Mouse (Mus musculus): ENCODE results near the gene Stap2.

Gene Stap2

DNA sequence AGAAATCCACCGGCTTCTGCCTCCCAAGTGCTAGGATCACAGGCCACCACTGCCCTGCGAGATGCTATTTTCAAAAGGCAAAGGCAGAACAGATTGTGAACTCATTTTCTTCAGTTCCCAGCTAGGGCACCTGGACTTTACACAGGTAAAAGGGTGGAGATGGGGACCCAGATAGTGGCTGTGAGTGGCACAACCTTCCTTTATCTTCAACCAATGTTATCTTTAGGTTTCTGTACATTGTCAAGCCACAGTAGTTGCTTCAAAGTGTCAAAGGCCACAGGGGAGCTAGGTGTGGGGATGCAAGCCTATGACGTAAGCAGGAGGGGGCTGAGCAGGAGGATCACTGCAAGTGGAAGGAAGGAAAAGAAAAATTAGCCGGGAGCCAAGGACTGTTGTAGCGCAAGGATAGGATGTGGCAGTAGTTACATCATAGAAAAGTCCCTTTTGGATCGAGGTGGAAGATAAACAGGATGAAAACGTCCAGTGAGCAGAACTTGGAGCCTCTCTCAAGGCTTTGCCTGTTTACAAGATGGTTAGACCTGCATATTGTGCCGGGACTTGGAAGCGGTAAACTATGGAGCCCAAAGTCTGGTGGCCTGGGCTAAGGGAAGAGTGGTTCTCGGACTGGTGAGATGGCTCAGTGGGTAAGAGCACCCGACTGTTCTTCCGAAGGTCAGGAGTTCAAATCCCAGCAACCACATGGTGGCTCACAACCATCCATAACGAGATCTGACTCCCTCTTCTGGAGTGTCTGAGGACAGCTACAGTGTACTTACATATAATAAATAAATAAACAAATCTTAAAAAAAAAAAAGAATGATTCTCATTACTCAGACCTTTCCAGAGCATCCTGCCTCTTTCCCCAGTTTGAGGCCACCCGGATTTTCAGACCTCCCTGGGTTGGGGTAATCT lies 2.3 kb upstream of the Stap2 start:
- in situ Hi-C loops (cut with MboI, MseI): loop anchor here (5.0 kb wide), 2 partner anchors 1385 to 1865 kb away; no protein-coding TSS in a partner anchor

- in situ Hi-C loops (cut with MboI, MseI): loop anchor here (5.0 kb wide), 2 partner anchors 1385 to 1865 kb away; no protein-coding TSS in a partner anchor
These were observed 1.6 kb upstream of the Stap2 start for GRCm38 (mm10) chr17:56006956-56007355.

- in situ Hi-C loops (cut with MboI, MseI): no loop called here
These were observed 2.4 kb downstream of the Stap2 start for GRCm38 (mm10) chr17:56003000-56003399.

DNA sequence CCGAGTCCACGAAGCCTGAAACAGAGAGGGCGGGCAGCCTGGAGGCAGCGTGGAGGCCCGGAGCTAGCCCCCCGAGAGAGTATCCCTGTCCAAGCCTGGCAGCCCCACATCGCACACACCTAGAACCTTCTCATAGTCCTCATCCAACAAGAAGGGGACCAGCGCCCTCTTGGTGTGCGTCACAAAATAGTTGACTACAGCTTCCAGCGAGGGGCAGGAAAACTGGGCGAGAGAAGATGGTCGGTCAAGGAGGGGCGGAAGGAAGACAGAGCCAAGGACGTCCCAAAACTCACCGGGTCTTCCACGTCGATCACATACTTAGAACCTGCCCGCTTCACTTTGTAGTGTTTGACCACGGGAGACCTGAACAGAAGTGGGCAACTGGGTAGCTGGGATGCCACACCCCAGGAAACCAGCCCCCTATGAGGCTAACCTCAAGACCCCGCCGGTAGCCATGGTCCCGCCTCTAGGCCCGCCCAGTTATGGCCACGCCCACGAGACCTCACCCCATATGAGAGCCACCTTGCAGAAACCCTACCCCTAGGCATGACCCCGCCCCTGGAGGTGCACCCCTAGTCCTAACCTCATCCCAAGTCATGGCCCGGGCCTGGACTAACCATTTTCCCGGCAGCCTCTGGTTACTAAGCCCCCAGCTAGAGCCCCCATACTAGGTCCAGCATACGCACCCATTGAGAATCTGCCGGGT lies 5.4 kb downstream of the Stap2 start:
- in situ Hi-C loops (cut with MboI, MseI): loop anchor here (10.0 kb wide), 1 partner anchor 1145 kb away; no protein-coding TSS in a partner anchor

GRCm38 (mm10) chr17:55996007-55996406 lies 9.4 kb downstream of the Stap2 start:
- in situ Hi-C loops (cut with MboI, MseI): loop anchor here (10.0 kb wide), 1 partner anchor 1141 kb away; no protein-coding TSS in a partner anchor

GRCm38 (mm10) chr17:55990278-55990898 lies 15.0 kb downstream of the Stap2 start:
- in situ Hi-C loops (cut with MboI, MseI): loop anchor here (10.0 kb wide), 1 partner anchor 1136 kb away; no protein-coding TSS in a partner anchor

GRCm38 (mm10) chr17:55986030-55986961 lies 19.1 kb downstream of the Stap2 start, which contains the start of gene Fsd1:
Gene Fsd1, plus strand, starts transcription at chr17:55986509.
- in situ Hi-C loops (cut with MboI, MseI): no loop called here

DNA sequence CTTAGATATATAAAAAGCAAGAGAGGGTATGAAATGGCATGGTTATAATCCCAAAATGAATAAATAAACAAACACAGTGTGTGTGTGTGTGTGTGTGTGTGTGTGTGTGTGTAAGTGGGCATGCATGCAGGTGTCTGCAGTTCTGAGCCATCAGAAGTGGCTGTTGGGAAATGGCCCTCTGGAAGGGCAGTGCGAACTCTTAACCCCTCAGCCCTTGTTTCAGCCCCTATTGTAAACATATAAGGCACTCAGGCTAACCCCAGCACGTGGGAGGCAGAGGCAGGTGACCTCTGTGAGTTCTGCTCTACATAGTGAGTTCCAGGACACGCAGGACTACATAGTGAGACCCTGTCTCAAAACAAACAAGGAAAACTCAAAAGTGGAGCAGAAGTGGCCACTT lies 28.1 kb downstream of the Stap2 start:
- in situ Hi-C loops (cut with MboI, MseI): no loop called here

DNA sequence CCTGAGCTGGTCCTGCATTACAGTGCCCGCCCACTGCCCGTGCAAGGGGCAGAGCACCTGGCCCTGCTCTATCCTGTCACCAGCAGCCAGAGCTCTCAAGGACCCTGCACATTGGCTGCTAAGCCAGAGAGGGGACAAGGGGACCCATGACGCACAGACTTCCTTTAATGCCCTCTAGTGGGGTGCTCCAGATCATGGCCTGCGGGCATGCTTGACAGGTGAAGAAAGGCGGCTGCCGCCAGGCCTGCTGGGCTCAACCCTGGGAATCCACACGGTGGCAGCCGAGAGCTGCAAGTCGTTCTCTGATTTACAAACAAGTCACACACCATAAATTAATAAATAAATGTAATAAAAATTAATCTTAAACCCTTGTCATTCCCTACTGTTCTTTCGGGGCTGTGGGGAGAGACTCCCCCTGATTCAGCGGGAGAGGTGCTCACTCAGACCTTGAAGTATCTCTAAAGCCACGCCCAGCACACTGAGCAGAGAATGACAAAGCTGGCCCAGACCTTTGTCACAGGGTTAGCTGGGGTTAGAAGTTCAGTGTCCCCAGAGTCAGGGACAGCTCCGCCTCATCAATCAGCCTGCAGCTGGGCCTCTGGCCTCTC lies 29.0 kb downstream of the Stap2 start:
- in situ Hi-C loops (cut with MboI, MseI): no loop called here

GRCm38 (mm10) chr17:55971453-55971852 lies 33.9 kb downstream of the Stap2 start:
- in situ Hi-C loops (cut with MboI, MseI): no loop called here

DNA sequence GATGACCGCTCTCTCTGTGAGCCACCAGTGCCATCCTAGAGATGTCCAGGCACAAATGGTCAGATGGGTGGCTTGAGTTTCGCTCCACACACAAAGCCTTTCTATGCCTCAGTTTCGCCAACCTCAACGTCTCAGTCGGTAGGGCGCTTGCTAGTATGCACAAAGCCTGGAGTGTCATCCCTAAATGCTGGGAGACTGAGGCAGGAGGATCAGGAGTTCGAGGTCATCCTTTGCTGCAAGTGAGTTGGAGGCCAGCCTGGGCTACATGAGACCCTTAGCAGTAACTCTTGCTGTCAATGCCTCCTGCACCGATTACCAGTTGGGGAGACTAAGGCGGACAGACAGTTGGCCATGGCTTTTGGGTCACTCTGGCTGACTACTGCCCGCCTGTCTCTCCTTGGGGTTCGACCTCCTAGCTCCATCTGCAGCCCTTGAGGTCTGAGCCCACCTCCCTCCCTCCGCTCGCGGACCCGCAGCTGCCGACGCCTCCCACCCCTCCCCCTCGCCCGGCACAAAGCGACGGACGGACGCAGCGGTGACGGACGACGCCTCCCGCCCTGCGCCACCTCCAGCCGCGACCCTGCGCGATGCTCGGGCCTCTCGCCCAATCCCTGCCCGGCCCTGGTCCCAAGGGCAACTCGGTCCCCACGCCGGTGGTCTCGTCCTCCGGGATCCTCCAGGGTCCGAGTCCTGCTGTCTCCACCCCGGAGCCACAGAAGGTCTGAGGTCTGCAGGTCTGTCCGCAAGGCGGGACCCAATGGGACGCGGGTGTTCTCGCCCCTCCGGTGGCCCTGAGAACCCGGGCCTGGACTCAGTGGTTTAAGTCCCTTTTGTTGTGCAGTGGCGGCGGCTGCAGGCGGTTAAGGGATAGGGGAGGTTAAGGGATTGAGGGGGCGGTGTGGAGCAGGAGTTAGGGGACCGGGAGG lies 35.2 kb downstream of the Stap2 start, which contains the start of gene Shd:
Gene Shd (plus strand): TSS at position 502 of the 926 bp plus-strand sequence.
- in situ Hi-C loops (cut with MboI, MseI): loop anchor here (10.0 kb wide), 1 partner anchor 45 kb away; no protein-coding TSS in a partner anchor

GRCm38 (mm10) chr17:55969560-55969959 lies 35.8 kb downstream of the Stap2 start:
- in situ Hi-C loops (cut with MboI, MseI): loop anchor here (10.0 kb wide), 1 partner anchor 45 kb away; no protein-coding TSS in a partner anchor

GRCm38 (mm10) chr17:55968210-55968609 lies 37.2 kb downstream of the Stap2 start:
- in situ Hi-C loops (cut with MboI, MseI): loop anchor here (10.0 kb wide), 1 partner anchor 47 kb away; no protein-coding TSS in a partner anchor

DNA sequence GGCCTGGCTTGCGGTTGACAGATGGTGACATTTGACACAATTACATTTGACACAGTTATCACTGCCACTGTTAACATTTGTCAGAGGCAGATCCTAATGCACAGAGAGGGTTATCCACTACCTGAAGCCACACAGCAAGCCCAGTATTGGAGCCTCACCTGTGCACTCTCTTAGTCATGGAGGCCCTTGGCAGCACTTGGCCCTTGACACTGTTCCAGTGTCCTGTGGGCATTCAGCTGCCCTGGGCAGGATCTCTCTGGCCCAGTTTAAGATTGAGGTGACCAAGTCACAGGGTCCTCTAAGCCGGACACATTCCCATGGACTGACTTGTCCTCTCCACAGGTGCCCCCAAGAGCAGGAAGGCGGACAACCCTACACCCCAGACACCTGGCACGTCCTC lies 38.2 kb downstream of the Stap2 start:
- in situ Hi-C loops (cut with MboI, MseI): loop anchor here (10.0 kb wide), 1 partner anchor 48 kb away; no protein-coding TSS in a partner anchor

- in situ Hi-C loops (cut with MboI, MseI): loop anchor here (10.0 kb wide), 1 partner anchor 50 kb away; no protein-coding TSS in a partner anchor
These were observed 40.4 kb downstream of the Stap2 start for GRCm38 (mm10) chr17:55964996-55965395.

GRCm38 (mm10) chr17:55964496-55964895 lies 40.9 kb downstream of the Stap2 start:
- in situ Hi-C loops (cut with MboI, MseI): loop anchor here (10.0 kb wide), 1 partner anchor 50 kb away; no protein-coding TSS in a partner anchor

GRCm38 (mm10) chr17:55963171-55963570 lies 42.2 kb downstream of the Stap2 start:
- in situ Hi-C loops (cut with MboI, MseI): loop anchor here (10.0 kb wide), 1 partner anchor 52 kb away; no protein-coding TSS in a partner anchor

- in situ Hi-C loops (cut with MboI, MseI): loop anchor here (10.0 kb wide), 1 partner anchor 53 kb away; no protein-coding TSS in a partner anchor
These were observed 43.8 kb downstream of the Stap2 start for GRCm38 (mm10) chr17:55961631-55962030.

All from T-helper 1 cell (primary cell).